Mouse (Mus musculus) mesoderm, embryonic 11.5 days (tissue): ENCODE results near the gene Rnasel.
A peak's percentile ranks its signal among the peaks of the same experiment; 100 is the strongest.

Source experiments
- DNase-seq: peaks from one replicate; pipeline ENCODE4 v3.0.0-alpha.2; 2012; ENCODE audit warnings: low read depth, low spot score

Rnasel gene

GRCm38 (mm10) chr1:153736096-153736495 lies 13.1 kb upstream of the Rnasel start:
- DNase-seq, result no peak

- DNase-seq, result peak; percentile 63
Observed at GRCm38 (mm10) chr1:153737101-153738085, 11.8 kb upstream of the Rnasel start.

GRCm38 (mm10) chr1:153739437-153740015 lies 9.7 kb upstream of the Rnasel start:
- no peak for DNase-seq

GRCm38 (mm10) chr1:153740145-153740544 lies 9.1 kb upstream of the Rnasel start, which contains the start of gene Rgs16:
Gene Rgs16 (plus strand): TSS chr1:153740349.
- peak; percentile 84 for DNase-seq

- no peak for DNase-seq
Observed at GRCm38 (mm10) chr1:153740775-153741400, 8.3 kb upstream of the Rnasel start.

- no peak for DNase-seq
Observed at GRCm38 (mm10) chr1:153741551-153742316, 7.5 kb upstream of the Rnasel start.

GRCm38 (mm10) chr1:153742374-153743155 lies 6.7 kb upstream of the Rnasel start:
- DNase-seq, result peak; percentile 73

GRCm38 (mm10) chr1:153746119-153746670 lies 3.0 kb upstream of the Rnasel start:
- no peak for DNase-seq

- peak; percentile 85 for DNase-seq
Observed at GRCm38 (mm10) chr1:153746728-153747127, 2.5 kb upstream of the Rnasel start.

- no peak for DNase-seq
Observed at GRCm38 (mm10) chr1:153747861-153748530, 1.2 kb upstream of the Rnasel start.

- DNase-seq, result peak; percentile 65
Observed at GRCm38 (mm10) chr1:153748549-153748948, 677 bp upstream of the Rnasel start.

GRCm38 (mm10) chr1:153750054-153750453 lies 828 bp downstream of the Rnasel start:
- no peak for DNase-seq

- no peak for DNase-seq
Observed at GRCm38 (mm10) chr1:153751763-153752301, 2.6 kb downstream of the Rnasel start.

GRCm38 (mm10) chr1:153752521-153752920 lies 3.3 kb downstream of the Rnasel start:
- DNase-seq, result no peak

- no peak for DNase-seq
Observed at GRCm38 (mm10) chr1:153753725-153754464, 4.7 kb downstream of the Rnasel start.

- no peak for DNase-seq
Observed at GRCm38 (mm10) chr1:153764136-153764535, 14.9 kb downstream of the Rnasel start.

GRCm38 (mm10) chr1:153766298-153766697 lies 17.1 kb downstream of the Rnasel start:
- DNase-seq, result no peak

GRCm38 (mm10) chr1:153767281-153767680 lies 18.1 kb downstream of the Rnasel start:
- no peak for DNase-seq

- DNase-seq, result no peak
Observed at GRCm38 (mm10) chr1:153768465-153768864, 19.2 kb downstream of the Rnasel start.
